Mouse (Mus musculus) retina, adult 2 months (tissue): ENCODE results near the gene Daam1.

ENCODE experiments used
- DNase-seq: peaks from one replicate; pipeline ENCODE4 v3.0.0-alpha.2; 2012; ENCODE audit warnings: low read depth, low spot score

Daam1 gene

GRCm38 (mm10) chr12:71997364-71997763, 166.5 kb downstream of the Daam1 start:
- no peak for DNase-seq

GRCm38 (mm10) chr12:71998653-71999052, 167.8 kb downstream of the Daam1 start:
- DNase-seq, result no peak

- no peak for DNase-seq
Observed at GRCm38 (mm10) chr12:71999671-72000070, 168.8 kb downstream of the Daam1 start.

- DNase-seq, result no peak
Observed at GRCm38 (mm10) chr12:72001811-72002210, 170.9 kb downstream of the Daam1 start.

GRCm38 (mm10) chr12:72005307-72005706, 174.4 kb downstream of the Daam1 start:
- DNase-seq, result no peak

- DNase-seq, result no peak
Observed at GRCm38 (mm10) chr12:72007656-72008055, 176.8 kb downstream of the Daam1 start.

GRCm38 (mm10) chr12:72009051-72009902, 178.4 kb downstream of the Daam1 start:
- no peak for DNase-seq

GRCm38 (mm10) chr12:72011404-72011803, 180.5 kb downstream of the Daam1 start:
- DNase-seq, result no peak

GRCm38 (mm10) chr12:72012126-72012525, 181.2 kb downstream of the Daam1 start:
- DNase-seq, result no peak

- DNase-seq, result no peak
Observed at GRCm38 (mm10) chr12:72013711-72014354, 183.0 kb downstream of the Daam1 start.

- no peak for DNase-seq
Observed at GRCm38 (mm10) chr12:72014355-72014776, 183.5 kb downstream of the Daam1 start.

GRCm38 (mm10) chr12:72015296-72015695, 184.4 kb downstream of the Daam1 start:
- DNase-seq, result no peak

- DNase-seq, result peak; percentile 13
Observed at GRCm38 (mm10) chr12:72020285-72020684, 189.4 kb downstream of the Daam1 start.

- DNase-seq, result no peak
Observed at GRCm38 (mm10) chr12:72021543-72021942, 190.7 kb downstream of the Daam1 start.

- no peak for DNase-seq
Observed at GRCm38 (mm10) chr12:72022790-72023189, 191.9 kb downstream of the Daam1 start.

- DNase-seq, result no peak
Observed at GRCm38 (mm10) chr12:72023572-72023971, 192.7 kb downstream of the Daam1 start.

- DNase-seq, result no peak
Observed at GRCm38 (mm10) chr12:72025275-72025795, 194.5 kb downstream of the Daam1 start.

- no peak for DNase-seq
Observed at GRCm38 (mm10) chr12:72031171-72031570, 200.3 kb downstream of the Daam1 start.

- no peak for DNase-seq
Observed at GRCm38 (mm10) chr12:72031794-72032193, 200.9 kb downstream of the Daam1 start.

GRCm38 (mm10) chr12:72036097-72036661, 205.3 kb downstream of the Daam1 start:
- DNase-seq, result no peak

GRCm38 (mm10) chr12:72037049-72037448, 206.2 kb downstream of the Daam1 start:
- DNase-seq, result no peak

GRCm38 (mm10) chr12:72038866-72039265, 208.0 kb downstream of the Daam1 start:
- DNase-seq, result no peak
